Mouse (Mus musculus) kidney, adult 2 months (tissue): Measurements from ENCODE around the gene Vmo1.

ENCODE experiments used
- CTCF ChIP-seq: fragments of 200-500 bp; conservative IDR thresholded peaks from 2 replicates; pipeline ENCODE4 v1.5.1; 2011; ENCODE audit warnings: low read depth, mild to moderate bottlenecking, control low read depth, low read length, moderate library complexity, mixed read lengths; ENCODE audit not compliant: insufficient read depth, insufficient read length
- POLR2A ChIP-seq: fragments of 200-500 bp; IDR thresholded peaks from one replicate; pipeline ENCODE4 v1.6.1; 2011; ENCODE audit warnings: low read depth, low read length, control low read depth

- TF ChIP-seq POLR2A (no peak), CTCF (no peak)
Observed at GRCm38 (mm10) chr11:70524782-70525181, 10.4 kb upstream of the Vmo1 start.
